Mouse (Mus musculus) mature B cell (primary cell): ENCODE results near the gene Ppp2r5c.

Experiments
- in situ Hi-C: fragments of 300-500 bp; cut with MboI; formaldehyde crosslinking; loops from 2 replicates; pipeline ENCODE4 v1.14.3; 2019

The Ppp2r5c gene

GRCm38 (mm10) chr12:110511201-110511600 lies 64.3 kb downstream of the Ppp2r5c start:
- in situ Hi-C loops: no loop called here

- in situ Hi-C loops: no loop called here
These were observed 65.0 kb downstream of the Ppp2r5c start for GRCm38 (mm10) chr12:110511856-110512433.

- in situ Hi-C loops: no loop called here
These were observed 66.0 kb downstream of the Ppp2r5c start for GRCm38 (mm10) chr12:110512884-110513283.

GRCm38 (mm10) chr12:110515676-110516075 lies 68.8 kb downstream of the Ppp2r5c start:
- in situ Hi-C loops: no loop called here

GRCm38 (mm10) chr12:110520236-110520987 lies 73.5 kb downstream of the Ppp2r5c start:
- in situ Hi-C loops: no loop called here

- in situ Hi-C loops: no loop called here
These were observed 76.6 kb downstream of the Ppp2r5c start for GRCm38 (mm10) chr12:110523526-110523925.

- in situ Hi-C loops: no loop called here
These were observed 85.8 kb downstream of the Ppp2r5c start for GRCm38 (mm10) chr12:110532711-110533110.

GRCm38 (mm10) chr12:110533151-110533550 lies 86.2 kb downstream of the Ppp2r5c start:
- in situ Hi-C loops: no loop called here

GRCm38 (mm10) chr12:110533832-110534231 lies 86.9 kb downstream of the Ppp2r5c start:
- in situ Hi-C loops: no loop called here

- in situ Hi-C loops: no loop called here
These were observed 88.4 kb downstream of the Ppp2r5c start for GRCm38 (mm10) chr12:110535361-110535760.

GRCm38 (mm10) chr12:110537751-110538150 lies 90.8 kb downstream of the Ppp2r5c start:
- in situ Hi-C loops: no loop called here

GRCm38 (mm10) chr12:110539346-110539745 lies 92.4 kb downstream of the Ppp2r5c start:
- in situ Hi-C loops: no loop called here

- in situ Hi-C loops: no loop called here
These were observed 92.9 kb downstream of the Ppp2r5c start for GRCm38 (mm10) chr12:110539798-110540197.

GRCm38 (mm10) chr12:110540273-110540672 lies 93.4 kb downstream of the Ppp2r5c start:
- in situ Hi-C loops: no loop called here

GRCm38 (mm10) chr12:110541001-110541400 lies 94.1 kb downstream of the Ppp2r5c start:
- in situ Hi-C loops: no loop called here

- in situ Hi-C loops: no loop called here
These were observed 94.6 kb downstream of the Ppp2r5c start for GRCm38 (mm10) chr12:110541528-110541927.

- in situ Hi-C loops: no loop called here
These were observed 98.3 kb downstream of the Ppp2r5c start for GRCm38 (mm10) chr12:110545040-110545701.

- in situ Hi-C loops: no loop called here
These were observed 100.7 kb downstream of the Ppp2r5c start for GRCm38 (mm10) chr12:110547573-110547972.

- in situ Hi-C loops: no loop called here
These were observed 102.7 kb downstream of the Ppp2r5c start for GRCm38 (mm10) chr12:110549437-110550112.

- in situ Hi-C loops: no loop called here
These were observed 103.4 kb downstream of the Ppp2r5c start for GRCm38 (mm10) chr12:110550364-110550763.

- in situ Hi-C loops: no loop called here
These were observed 105.2 kb downstream of the Ppp2r5c start for GRCm38 (mm10) chr12:110552113-110552512.

GRCm38 (mm10) chr12:110553362-110553761 lies 106.4 kb downstream of the Ppp2r5c start:
- in situ Hi-C loops: no loop called here
